Mouse (Mus musculus) C2C12 (cell line): ENCODE measurements around the gene Prdm9.

Source experiments
- CTCF ChIP-seq: IDR thresholded peaks from one replicate; pipeline ENCODE4 v1.5.1; 2011; ENCODE audit not compliant: control insufficient read depth, insufficient read depth, insufficient read length
- FOSL1 ChIP-seq: IDR thresholded peaks from one replicate; pipeline ENCODE4 v1.8.0; 2011; ENCODE audit warnings: mild to moderate bottlenecking, low read length; ENCODE audit not compliant: poor library complexity, insufficient read depth, severe bottlenecking

DNA sequence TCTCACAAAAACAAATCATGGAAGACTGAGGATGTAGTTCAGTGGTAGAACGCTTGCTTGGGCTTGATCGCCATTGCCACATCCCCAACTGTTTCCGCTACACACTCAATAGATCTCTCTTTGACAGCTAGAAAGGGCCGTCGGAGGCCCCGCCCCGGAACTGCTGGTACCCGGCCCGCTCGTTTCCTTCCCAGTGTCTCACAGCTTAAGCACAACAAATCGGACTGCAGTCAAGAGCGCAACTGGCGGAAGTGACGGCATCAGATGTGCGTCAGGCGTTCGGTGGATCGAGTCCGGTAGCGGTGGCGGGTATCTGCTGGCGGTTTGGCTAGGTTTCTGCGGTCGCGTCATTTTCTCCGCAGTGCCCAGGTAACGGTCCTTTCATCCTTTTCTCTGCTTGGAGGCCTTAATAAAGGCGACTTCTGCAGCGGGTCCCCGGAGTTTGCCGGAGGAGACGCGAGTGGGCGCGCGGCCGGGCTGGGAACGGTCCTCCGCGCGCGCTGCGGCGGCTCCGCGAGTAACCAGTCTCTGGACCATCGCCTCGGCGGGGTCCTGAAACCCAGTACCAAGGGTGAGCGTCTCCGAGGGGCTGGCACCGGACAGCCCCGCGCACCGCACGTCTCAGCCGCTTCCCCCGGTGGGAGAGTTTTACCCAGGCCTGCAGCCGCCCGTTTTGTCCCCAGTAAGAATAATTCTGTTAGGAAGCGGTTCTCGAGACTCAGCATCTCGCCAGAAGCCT, 64.3 kb downstream of the Prdm9 start, which contains the start of the genes Psmb1 and Tbp:
- TF ChIP-seq FOSL1, result no peak
- TF ChIP-seq CTCF, result no peak
